Mouse (Mus musculus) stomach, postnatal 0 days (tissue): ENCODE results near the gene Lypd1. TPM values are rescaled to one million over a fixed set of nuclear protein-coding genes. Genes with fewer than 3 reads are reported as not detected.

ENCODE experiments used
- ATAC-seq: fragments of 200-750 bp; cut with Nextera tagmentation; 2 replicates; pipeline ENCODE4 v1.8.0; 2017; ENCODE audit not compliant: low FRiP score, low TSS enrichment
- DNase-seq: peaks from one replicate; pipeline ENCODE4 v3.0.0-alpha.2; 2016; ENCODE audit warnings: low spot score
- H3K27ac ChIP-seq: fragments of 300-500 bp; sonication (generic); replicated peaks from 2 replicates; pipeline ENCODE4 v1.5.1; 2014; ENCODE audit warnings: mild to moderate bottlenecking, control low read depth
- H3K27me3 ChIP-seq: fragments of 300-500 bp; sonication (generic); 2 replicates; pipeline ENCODE4 v1.6.1; 2014; ENCODE audit warnings: low read length; ENCODE audit not compliant: control insufficient read depth, insufficient read depth
- H3K36me3 ChIP-seq: fragments of 300-500 bp; sonication (generic); 2 replicates; pipeline ENCODE4 v1.6.1; 2014; ENCODE audit warnings: low read length, mixed read lengths; ENCODE audit not compliant: control insufficient read depth, insufficient read depth
- H3K4me1 ChIP-seq: fragments of 300-500 bp; sonication (generic); replicated peaks from 2 replicates; pipeline ENCODE4 v1.6.1; 2014; ENCODE audit warnings: antibody characterized with exemption; ENCODE audit not compliant: control insufficient read depth, insufficient read depth
- H3K4me2 ChIP-seq: fragments of 300-500 bp; sonication (generic); replicated peaks from 2 replicates; pipeline ENCODE4 v1.6.1; 2014; ENCODE audit warnings: low read depth, mild to moderate bottlenecking, control low read depth, moderate library complexity
- H3K4me3 ChIP-seq: fragments of 300-500 bp; sonication (generic); 2 replicates; pipeline ENCODE4 v1.5.1; 2014; ENCODE audit warnings: low read depth, low read length, control low read depth
- H3K9ac ChIP-seq: fragments of 300-500 bp; sonication (generic); 2 replicates; pipeline ENCODE4 v1.6.1; 2014; ENCODE audit warnings: mild to moderate bottlenecking, low read length, control low read depth, mixed read lengths
- H3K9me3 ChIP-seq: fragments of 300-500 bp; sonication (generic); 2 replicates; pipeline ENCODE4 v1.6.1; 2016; ENCODE audit warnings: low read length; ENCODE audit not compliant: control insufficient read depth
- CTCF ChIP-seq: IDR thresholded peaks from 2 replicates; pipeline ENCODE4 v1.5.1; 2016; ENCODE audit warnings: antibody characterized with exemption, low read depth, mild to moderate bottlenecking, moderate library complexity
- EP300 ChIP-seq: optimal IDR thresholded peaks from 2 replicates; pipeline ENCODE3; 2016; ENCODE audit warnings: antibody characterized with exemption
- WGBS: fragments of 180-500 bp; shearing (Covaris S2); extraction: QIAGEN DNeasy Blood & Tissue Kit; methylation state at CpG from one replicate; pipeline ENCODE4 v1.1.7; 2014; 5-methylcytosine and 5-hydroxymethylcytosine counted together
- polyA plus RNA-seq: library from polyadenylated mRNA; unstranded; fragments of >200 nt; fragmentation: Nextera tagmentation; extraction: Ambion mirVana; gene quantifications from 2 replicates; pipeline ENCODE4 v1.2.1, GENCODE M21; 2015

The Lypd1 gene
- polyA plus RNA-seq, 1 experiment from 2014 or later, result 1.2 TPM

DNA sequence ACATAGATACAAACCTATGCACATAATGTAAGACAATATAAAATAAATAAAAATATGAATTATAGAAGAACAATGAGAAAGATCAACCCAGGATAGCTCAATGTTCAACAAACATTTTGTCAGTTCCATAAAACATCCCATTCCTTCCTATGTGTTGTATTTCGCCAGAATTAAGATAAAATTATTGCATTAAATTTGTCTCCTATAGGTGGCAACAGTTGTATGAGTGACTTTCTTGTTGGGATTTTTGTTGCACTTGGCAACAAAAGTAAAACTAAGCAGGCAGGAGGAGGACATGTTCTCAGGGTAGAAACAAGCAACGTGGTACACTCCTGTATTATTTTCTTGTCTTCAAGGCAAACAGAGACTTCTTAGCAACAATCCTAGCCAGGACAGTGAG, 10.2 kb upstream of the Lypd1 start:
- DNase-seq (no peak), ATAC-seq (no peak)
- no peak overlapping the region for H3K9ac ChIP-seq
- no peak overlapping the region for H3K4me3 ChIP-seq
- H3K27ac ChIP-seq, result no peak overlapping the region
- H3K4me1 ChIP-seq, result no peaks in the 10 kb centered on the region
- WGBS, result 57% methylated on average over 2 of the region's 2 CpGs
- H3K36me3 ChIP-seq, result no peaks in the 10 kb centered on the region
- TF ChIP-seq CTCF (peak; percentile 43), EP300 (no peak)
- no peak overlapping the region for H3K4me2 ChIP-seq
- no peaks in the 10 kb centered on the region for H3K9me3 ChIP-seq
- H3K27me3 ChIP-seq, result no peaks in the 10 kb centered on the region

DNA sequence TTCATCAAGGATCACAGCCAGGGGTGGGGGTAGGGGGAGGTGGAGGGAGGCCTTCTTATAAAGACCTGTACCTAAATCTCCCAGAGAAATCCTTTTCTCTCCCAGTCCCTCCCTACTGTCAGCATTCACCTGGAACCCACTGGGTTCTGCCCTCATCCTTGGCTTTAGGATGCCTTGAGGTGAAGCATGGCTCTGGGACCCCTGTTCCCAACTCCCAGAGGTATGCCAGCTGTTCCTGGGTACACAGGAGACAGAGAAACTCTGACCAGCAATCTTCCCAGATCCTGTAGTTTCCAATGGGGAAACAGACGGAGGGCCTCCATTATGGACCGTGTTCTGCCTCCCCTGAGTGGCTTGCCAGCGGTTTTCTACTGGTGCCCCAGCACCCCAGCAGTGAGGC, 7.8 kb upstream of the Lypd1 start:
- TF ChIP-seq EP300, result no peak
- TF ChIP-seq CTCF, result no peak
- Histone ChIP-seq H3K9ac (no peak overlapping the region), H3K9me3 (no peaks in the 10 kb centered on the region), H3K27ac (no peak overlapping the region), H3K4me1 (no peaks in the 10 kb centered on the region), H3K36me3 (no peaks in the 10 kb centered on the region), H3K27me3 (no peaks in the 10 kb centered on the region), H3K4me3 (no peak overlapping the region), H3K4me2 (no peak overlapping the region)
- DNase-seq (no peak), ATAC-seq (no peak)
- WGBS, result 88% methylated on average over 3 of the region's 3 CpGs

DNA sequence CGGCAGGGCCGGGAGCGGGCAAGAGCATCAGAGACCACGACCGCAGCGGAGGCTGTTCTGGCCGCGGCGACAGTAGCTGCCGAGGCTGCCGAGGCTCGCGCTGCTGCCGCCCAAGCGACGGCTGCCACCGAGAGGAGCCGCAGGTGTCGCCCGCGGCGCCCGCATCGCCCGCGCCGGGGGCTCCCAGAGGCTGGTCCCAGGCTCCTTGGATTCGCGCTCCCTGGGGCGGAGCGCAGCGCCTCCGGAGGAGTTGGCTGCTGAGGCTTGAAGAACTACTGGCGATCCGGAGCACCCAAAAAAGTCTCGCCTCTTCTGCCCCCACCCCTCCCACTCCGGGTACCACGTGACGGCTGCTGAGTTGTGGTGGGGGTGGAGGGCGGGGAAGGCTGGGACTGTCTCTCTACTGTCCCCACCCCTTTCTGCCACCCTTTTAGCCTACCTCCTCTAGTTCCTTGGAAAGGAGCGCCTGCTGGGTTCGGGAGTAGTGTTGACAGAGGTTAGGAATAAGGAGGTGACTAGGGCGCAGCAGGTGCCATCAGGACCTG, 928 bp downstream of the Lypd1 start:
- Histone ChIP-seq H3K9me3 (no peaks in the 10 kb centered on the region), H3K4me1 (0 out of 2 replicates have a peak, but pooled peaks cover 3% of the 10 kb centered on the region), H3K36me3 (no peaks in the 10 kb centered on the region), H3K4me3 (peak overlapping the region; percentile 40), H3K27me3 (peaks cover 9% of the 10 kb centered on the region; the same call in 1 of the 2 replicates), H3K9ac (0 out of 2 replicates have a peak overlapping the region, but pooled peaks have one; percentile 43), H3K27ac (no peak overlapping the region), H3K4me2 (peak overlapping the region; percentile 78)
- TF ChIP-seq CTCF (no peak), EP300 (no peak)
- under 1% methylated on average over 40 of the region's 43 CpGs for WGBS
- DNase-seq (peak; percentile 30), ATAC-seq (peak; percentile 66)

DNA sequence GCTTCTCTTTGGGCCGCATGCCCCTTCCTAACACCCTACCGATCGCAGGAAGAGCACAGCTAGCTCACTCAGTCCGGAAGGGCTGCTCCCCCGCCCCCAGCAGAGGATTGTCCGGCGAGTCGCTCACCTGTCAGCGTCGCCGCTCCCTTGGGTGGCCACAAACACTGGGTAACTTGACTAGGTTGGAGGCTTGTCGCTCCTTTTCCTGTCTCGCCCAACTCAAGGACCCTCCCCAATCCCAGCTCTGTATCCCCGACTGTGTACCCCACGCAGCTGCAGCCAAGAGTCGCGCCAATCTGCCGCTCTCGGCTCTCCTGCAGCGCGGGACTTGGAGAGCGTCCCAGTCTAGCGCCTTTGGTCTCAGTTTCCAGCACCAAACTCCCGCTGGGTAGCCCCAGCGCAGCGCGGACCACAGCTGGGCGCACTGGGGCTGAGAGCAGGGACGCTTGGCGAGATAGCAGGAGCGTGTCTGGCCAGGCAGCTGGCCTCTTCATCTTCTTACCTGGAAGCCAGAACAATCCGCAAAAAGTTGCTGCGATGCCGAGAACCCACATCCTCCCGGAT, 1.5 kb downstream of the Lypd1 start:
- H3K27ac ChIP-seq, result no peak overlapping the region
- TF ChIP-seq EP300 (no peak), CTCF (no peak)
- H3K4me1 ChIP-seq, result 0 out of 2 replicates have a peak, but pooled peaks cover 3% of the 10 kb centered on the region
- H3K27me3 ChIP-seq, result peaks cover 9% of the 10 kb centered on the region; the same call in 1 of the 2 replicates
- under 1% methylated on average over 35 of the region's 35 CpGs for WGBS
- H3K4me3 ChIP-seq, result peak overlapping the region; percentile 40
- 0 out of 2 replicates have a peak overlapping the region, but pooled peaks have one; percentile 43 for H3K9ac ChIP-seq
- H3K4me2 ChIP-seq, result peak overlapping the region; percentile 78
- ATAC-seq (peak; percentile 32; the same call in 1 of the 2 replicates), DNase-seq (peak; percentile 21)
- H3K9me3 ChIP-seq, result no peaks in the 10 kb centered on the region
- H3K36me3 ChIP-seq, result no peaks in the 10 kb centered on the region

DNA sequence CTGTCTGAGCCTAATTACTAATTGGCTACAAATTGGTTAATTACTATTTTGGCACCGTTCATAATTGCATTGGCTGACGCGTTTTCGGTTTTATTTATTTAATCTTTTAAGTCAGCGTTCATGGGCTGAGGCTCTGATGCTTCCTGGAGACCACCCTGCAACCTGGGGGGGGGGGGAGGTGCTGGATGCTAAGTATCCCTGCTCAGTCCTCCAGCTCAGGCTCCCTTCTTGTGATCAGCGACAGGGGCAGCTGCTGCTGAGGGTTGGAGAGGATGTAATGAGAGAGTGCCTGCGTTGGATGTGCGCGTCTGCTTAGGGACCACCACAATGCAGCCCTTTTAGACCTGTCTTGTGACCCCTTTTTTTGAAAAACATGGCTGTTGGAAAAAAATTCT, 2.0 kb downstream of the Lypd1 start:
- TF ChIP-seq CTCF (no peak), EP300 (no peak)
- Histone ChIP-seq H3K4me3 (peak overlapping the region; percentile 40), H3K9me3 (no peaks in the 10 kb centered on the region), H3K27ac (no peak overlapping the region), H3K4me2 (peak overlapping the region; percentile 78), H3K27me3 (peaks cover 9% of the 10 kb centered on the region; the same call in 1 of the 2 replicates), H3K36me3 (no peaks in the 10 kb centered on the region), H3K4me1 (0 out of 2 replicates have a peak, but pooled peaks cover 3% of the 10 kb centered on the region), H3K9ac (no peak overlapping the region)
- DNase-seq (no peak), ATAC-seq (no peak)
- 3% methylated on average over 9 of the region's 9 CpGs for WGBS
